Mouse (Mus musculus): ENCODE measurements at regions not wholly inside any gene's neighbourhood (a gene's known extent, or its start where the extent isn't known, plus 50 kb on each side); places are given as distances from the start of the nearest gene placed in this dataset.

DNA sequence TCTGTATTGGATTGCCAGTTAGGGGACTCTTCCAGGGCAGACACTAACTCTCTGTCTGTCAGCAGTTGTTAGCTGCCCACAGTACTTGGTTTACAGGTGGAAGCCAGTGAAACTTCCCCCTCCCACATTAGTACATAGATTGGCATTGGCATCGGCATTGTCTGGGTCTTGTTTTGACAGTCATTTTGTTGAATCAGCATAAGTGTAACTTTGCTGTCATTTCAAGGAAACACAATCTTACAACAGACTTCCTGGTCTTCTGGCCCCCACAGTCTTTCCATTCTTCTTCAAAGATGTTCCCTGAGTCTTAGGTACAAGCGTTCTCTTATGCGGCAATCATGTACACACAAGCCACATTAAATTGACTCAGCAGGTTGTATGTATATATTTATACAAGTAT lies 223.6 kb upstream of the Klf12 start:
- Histone ChIP-seq H3K4me3 (ENCODE audit: control insufficient read depth, insufficient read depth, low read length) (no peak overlapping the region), H3K27ac (ENCODE audit: control insufficient read depth, insufficient read depth, low read length) (no peak overlapping the region), H3K27me3 (ENCODE audit: control insufficient read depth, insufficient read depth, low read length) (no peaks in the 10 kb centered on the region), H3K4me1 (replicated peaks; ENCODE audit: control insufficient read depth, insufficient read depth, low read length) (no peaks in the 10 kb centered on the region), H3K36me3 (ENCODE audit: control insufficient read depth, insufficient read depth, low read length) (no peaks in the 10 kb centered on the region)
- no peak for DNase-seq
- no peak for TF ChIP-seq CTCF (IDR thresholded peaks at IDR 0.05; ENCODE audit: borderline replicate concordance, control insufficient read depth, extremely low read depth, insufficient read depth, low read length, poor library complexity)
- WGBS, result 87% methylated on average over 3 of the region's 3 CpGs

DNA sequence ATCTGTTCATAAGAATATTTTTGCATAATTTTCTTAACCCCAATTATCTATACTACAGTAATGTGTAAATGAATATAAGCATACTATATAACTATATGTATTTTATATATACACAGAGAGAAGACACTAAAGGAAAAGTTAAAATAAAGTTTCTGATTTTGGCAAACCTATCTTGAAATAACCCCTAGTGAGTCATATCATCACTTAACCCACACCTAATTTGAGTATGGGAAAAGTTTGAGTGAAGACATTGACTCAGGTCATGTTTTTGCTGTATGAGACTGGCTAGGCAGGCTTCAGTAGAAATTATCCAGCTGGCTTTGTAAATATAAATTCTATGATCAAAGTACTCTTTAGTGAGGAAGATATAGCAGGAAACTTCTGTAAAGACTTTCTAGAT lies 223.1 kb upstream of the Klf12 start:
- no peak overlapping the region for H3K27ac ChIP-seq (ENCODE audit: control insufficient read depth, insufficient read depth, low read length)
- no peak for TF ChIP-seq POLR2A (IDR thresholded peaks at IDR 0.05; ENCODE audit: control insufficient read depth, extremely low read depth, insufficient read depth, low read length, poor library complexity)
- TF ChIP-seq CTCF (IDR thresholded peaks at IDR 0.05; ENCODE audit: borderline replicate concordance, control insufficient read depth, extremely low read depth, insufficient read depth, low read length, poor library complexity), result no peak
- H3K4me3 ChIP-seq (ENCODE audit: control insufficient read depth, insufficient read depth, low read length), result no peak overlapping the region
- H3K36me3 ChIP-seq (ENCODE audit: control insufficient read depth, insufficient read depth, low read length), result no peaks in the 10 kb centered on the region
- H3K27me3 ChIP-seq (ENCODE audit: control insufficient read depth, insufficient read depth, low read length), result no peaks in the 10 kb centered on the region
- no peaks in the 10 kb centered on the region for H3K4me1 ChIP-seq (replicated peaks; ENCODE audit: control insufficient read depth, insufficient read depth, low read length)
- DNase-seq, result no peak

- no peak for TF ChIP-seq POLR2A (IDR thresholded peaks at IDR 0.05; ENCODE audit: control insufficient read depth, extremely low read depth, insufficient read depth, low read length, poor library complexity)
- TF ChIP-seq CTCF (IDR thresholded peaks at IDR 0.05; ENCODE audit: borderline replicate concordance, control insufficient read depth, extremely low read depth, insufficient read depth, low read length, poor library complexity), result no peak
- Histone ChIP-seq H3K27me3 (ENCODE audit: control insufficient read depth, insufficient read depth, low read length) (no peaks in the 10 kb centered on the region), H3K4me3 (ENCODE audit: control insufficient read depth, insufficient read depth, low read length) (no peak overlapping the region), H3K4me1 (replicated peaks; ENCODE audit: control insufficient read depth, insufficient read depth, low read length) (no peaks in the 10 kb centered on the region), H3K27ac (ENCODE audit: control insufficient read depth, insufficient read depth, low read length) (no peak overlapping the region), H3K36me3 (ENCODE audit: control insufficient read depth, insufficient read depth, low read length) (no peaks in the 10 kb centered on the region)
- DNase-seq, result no peak
- 89% methylated on average over 7 of the region's 7 CpGs for WGBS
Measured at GRCm38 (mm10) chr14:100488837-100489236, 204.4 kb upstream of the Klf12 start.

DNA sequence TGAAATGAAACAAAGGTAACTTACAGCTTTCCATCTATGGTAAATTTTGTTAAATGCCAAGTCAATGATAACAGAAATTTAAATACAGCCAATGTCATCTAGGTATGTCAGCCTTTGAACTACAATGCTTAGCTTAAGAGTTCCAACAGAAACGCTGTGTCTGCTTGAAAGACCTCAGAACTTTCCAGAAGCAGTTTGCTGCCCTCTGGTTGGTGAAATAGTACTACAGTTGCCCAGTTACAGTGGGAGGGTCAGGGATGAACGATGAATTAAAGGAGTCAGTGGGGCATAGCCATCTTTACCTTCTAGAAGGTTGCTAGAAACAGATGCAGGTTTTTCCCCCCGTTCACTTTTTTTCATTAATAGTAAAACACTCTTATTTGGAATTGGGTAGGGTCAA lies 201.0 kb upstream of the Klf12 start:
- TF ChIP-seq CTCF (IDR thresholded peaks at IDR 0.05; ENCODE audit: borderline replicate concordance, control insufficient read depth, extremely low read depth, insufficient read depth, low read length, poor library complexity) (no peak), POLR2A (IDR thresholded peaks at IDR 0.05; ENCODE audit: control insufficient read depth, extremely low read depth, insufficient read depth, low read length, poor library complexity) (no peak)
- no peak overlapping the region for H3K27ac ChIP-seq (ENCODE audit: control insufficient read depth, insufficient read depth, low read length)
- H3K36me3 ChIP-seq (ENCODE audit: control insufficient read depth, insufficient read depth, low read length), result no peaks in the 10 kb centered on the region
- no peak overlapping the region for H3K4me3 ChIP-seq (ENCODE audit: control insufficient read depth, insufficient read depth, low read length)
- no peaks in the 10 kb centered on the region for H3K4me1 ChIP-seq (replicated peaks; ENCODE audit: control insufficient read depth, insufficient read depth, low read length)
- no peak for DNase-seq
- WGBS, result 43% methylated on average over 3 of the region's 3 CpGs
- H3K27me3 ChIP-seq (ENCODE audit: control insufficient read depth, insufficient read depth, low read length), result no peaks in the 10 kb centered on the region

- DNase-seq, result no peak
- H3K27ac ChIP-seq (ENCODE audit: control insufficient read depth, insufficient read depth, low read length), result no peak overlapping the region
- no peaks in the 10 kb centered on the region for H3K27me3 ChIP-seq (ENCODE audit: control insufficient read depth, insufficient read depth, low read length)
- no peak for TF ChIP-seq CTCF (IDR thresholded peaks at IDR 0.05; ENCODE audit: borderline replicate concordance, control insufficient read depth, extremely low read depth, insufficient read depth, low read length, poor library complexity)
- no peak for TF ChIP-seq POLR2A (IDR thresholded peaks at IDR 0.05; ENCODE audit: control insufficient read depth, extremely low read depth, insufficient read depth, low read length, poor library complexity)
- WGBS, result 80% methylated on average over 5 of the region's 5 CpGs
- no peaks in the 10 kb centered on the region for H3K36me3 ChIP-seq (ENCODE audit: control insufficient read depth, insufficient read depth, low read length)
- H3K4me1 ChIP-seq (replicated peaks; ENCODE audit: control insufficient read depth, insufficient read depth, low read length), result no peaks in the 10 kb centered on the region
- no peak overlapping the region for H3K4me3 ChIP-seq (ENCODE audit: control insufficient read depth, insufficient read depth, low read length)
Measured at GRCm38 (mm10) chr14:100484101-100484500, 199.6 kb upstream of the Klf12 start.

DNA sequence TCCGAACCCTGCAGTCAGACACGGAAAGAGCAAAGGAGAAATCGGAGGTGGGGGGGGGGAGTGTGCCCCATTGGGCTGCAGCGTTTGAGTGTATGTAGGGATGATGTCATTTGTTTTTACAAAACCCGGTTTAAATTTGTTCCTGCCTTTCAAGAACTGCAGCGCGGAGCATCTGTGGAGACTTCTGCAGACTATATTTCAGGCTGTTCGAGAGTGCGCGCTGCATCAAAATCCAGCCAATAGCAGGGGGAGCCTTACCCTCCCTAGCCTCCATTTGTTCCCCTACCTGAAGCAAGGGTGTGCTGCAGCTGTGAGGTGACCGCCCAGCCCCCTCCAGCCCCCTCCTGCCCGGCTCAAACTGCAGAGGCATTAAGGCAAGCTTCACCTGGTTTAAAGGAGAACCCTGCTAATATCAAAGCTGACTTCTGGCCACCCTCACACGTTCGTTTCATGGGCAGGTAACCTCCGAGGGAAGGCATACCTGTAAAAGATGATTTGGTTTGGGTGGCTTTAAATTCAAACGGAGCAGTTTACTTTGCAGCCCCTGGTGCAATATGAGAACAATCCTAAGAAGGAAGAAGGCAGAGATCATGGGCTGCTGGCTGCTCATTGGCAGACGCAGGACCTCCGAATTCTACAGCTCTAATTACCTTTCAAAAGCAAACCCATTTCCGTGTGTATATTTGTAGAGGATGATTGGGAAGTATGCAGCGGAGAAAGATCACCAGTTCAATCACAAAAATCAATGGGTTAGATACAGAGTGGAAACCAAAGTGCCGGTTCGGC lies 193.3 kb upstream of the Klf12 start:
- WGBS, result 15% methylated on average over 22 of the region's 22 CpGs

DNA sequence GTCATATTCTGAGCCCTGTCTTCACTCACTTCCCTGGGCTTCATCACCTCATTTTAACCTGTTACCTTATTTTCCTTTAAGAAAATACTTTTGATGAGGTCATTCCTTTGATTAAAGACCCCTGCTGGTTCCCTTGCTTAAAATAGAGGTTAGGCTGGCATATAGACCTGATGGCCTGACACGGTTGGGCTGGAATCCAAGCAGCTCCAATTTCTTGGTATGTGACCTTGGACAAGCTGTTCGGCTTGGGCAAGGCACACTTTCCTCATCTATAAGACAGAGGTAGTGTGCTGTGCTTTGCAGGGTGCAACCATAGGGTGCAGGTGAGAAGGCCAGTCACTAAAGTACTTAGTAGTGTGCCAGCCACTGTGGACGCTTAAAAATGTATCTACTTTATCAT lies 183.8 kb upstream of the Klf12 start:
- no peak for DNase-seq
- Histone ChIP-seq H3K4me1 (replicated peaks; ENCODE audit: control insufficient read depth, insufficient read depth, low read length) (no peaks in the 10 kb centered on the region), H3K27ac (ENCODE audit: control insufficient read depth, insufficient read depth, low read length) (no peak overlapping the region), H3K36me3 (ENCODE audit: control insufficient read depth, insufficient read depth, low read length) (no peaks in the 10 kb centered on the region), H3K4me3 (ENCODE audit: control insufficient read depth, insufficient read depth, low read length) (no peak overlapping the region), H3K27me3 (ENCODE audit: control insufficient read depth, insufficient read depth, low read length) (no peaks in the 10 kb centered on the region)
- WGBS, result 91% methylated on average over 3 of the region's 3 CpGs
- no peak for TF ChIP-seq CTCF (IDR thresholded peaks at IDR 0.05; ENCODE audit: borderline replicate concordance, control insufficient read depth, extremely low read depth, insufficient read depth, low read length, poor library complexity)
- TF ChIP-seq POLR2A (IDR thresholded peaks at IDR 0.05; ENCODE audit: control insufficient read depth, extremely low read depth, insufficient read depth, low read length, poor library complexity), result no peak

More for the DNA sequence above, 193.3 kb upstream of the Klf12 start:
- Histone ChIP-seq H3K4me1 (replicated peaks; ENCODE audit: control insufficient read depth, insufficient read depth, low read length) (no peaks in the 10 kb centered on the region), H3K27ac (ENCODE audit: control insufficient read depth, insufficient read depth, low read length) (no peak overlapping the region), H3K4me3 (ENCODE audit: control insufficient read depth, insufficient read depth, low read length) (no peak overlapping the region), H3K27me3 (ENCODE audit: control insufficient read depth, insufficient read depth, low read length) (no peaks in the 10 kb centered on the region), H3K36me3 (ENCODE audit: control insufficient read depth, insufficient read depth, low read length) (no peaks in the 10 kb centered on the region)
- no peak for DNase-seq
- TF ChIP-seq POLR2A (IDR thresholded peaks at IDR 0.05; ENCODE audit: control insufficient read depth, extremely low read depth, insufficient read depth, low read length, poor library complexity) (no peak), CTCF (IDR thresholded peaks at IDR 0.05; ENCODE audit: borderline replicate concordance, control insufficient read depth, extremely low read depth, insufficient read depth, low read length, poor library complexity) (no peak)
